Mouse (Mus musculus): Measurements from ENCODE around the gene Dnmt3a. TPM values are rescaled to one million over a fixed set of nuclear protein-coding genes. Genes with fewer than 3 reads are reported as not detected.

The Dnmt3a gene
- total and polyA plus RNA-seq, 2 experiments from 2014 or later: 88.5 to 130 TPM

- Histone ChIP-seq H3K4me2 (ENCODE audit: low read depth, low read length, poor library complexity, severe bottlenecking) (no peak overlapping the region), H3K27me3 (ENCODE audit: insufficient read depth, low read length) (no peaks in the 10 kb centered on the region), H3K4me3 (ENCODE audit: low read depth, low read length) (no peak overlapping the region), H3K36me3 (ENCODE audit: insufficient read depth, low read length) (peaks cover 23% of the 10 kb centered on the region), H3K4me1 (ENCODE audit: insufficient read depth, low read length) (no peaks in the 10 kb centered on the region), H3K9me3 (ENCODE audit: low read length) (no peaks in the 10 kb centered on the region), H3K9ac (replicated peaks; ENCODE audit: low read length, poor library complexity, severe bottlenecking) (no peak overlapping the region), H3K27ac (ENCODE audit: low read depth, low read length) (no peak overlapping the region)
- WGBS: 94% methylated on average over 4 of the region's 4 CpGs
- ATAC-seq (ENCODE audit: low FRiP score) (no peak), DNase-seq (ENCODE audit: low spot score) (no peak)
- TF ChIP-seq CTCF (IDR thresholded peaks at IDR 0.05): no peak
These were observed 52.9 kb downstream of the Dnmt3a start for GRCm38 (mm10) chr12:3858754-3859153.

DNA sequence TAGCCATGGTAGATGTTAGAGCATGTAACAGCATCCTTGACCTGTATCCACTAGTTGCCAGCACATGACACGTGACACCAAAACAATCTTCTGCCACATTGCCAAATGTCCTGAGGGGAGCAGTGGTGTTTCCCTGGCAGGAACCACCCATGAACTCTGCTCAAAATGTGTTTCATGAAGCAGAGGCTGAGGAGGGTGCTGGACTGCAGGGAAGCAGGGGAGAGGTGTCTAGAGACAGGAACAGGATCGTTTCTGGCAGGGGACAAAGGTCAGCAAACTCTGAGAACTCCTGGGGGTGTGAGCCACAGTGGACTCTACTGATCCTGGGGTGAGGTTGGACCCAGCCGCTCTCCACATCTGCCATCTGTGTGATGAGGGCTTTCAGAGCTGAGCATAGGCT, 53.7 kb downstream of the Dnmt3a start:
- ATAC-seq (ENCODE audit: low FRiP score) (no peak), DNase-seq (ENCODE audit: low spot score) (no peak)
- 69% methylated on average over 3 of the region's 3 CpGs for WGBS
- H3K27ac ChIP-seq (ENCODE audit: low read depth, low read length): no peak overlapping the region
- TF ChIP-seq CTCF (IDR thresholded peaks at IDR 0.05): no peak
- no peaks in the 10 kb centered on the region for H3K4me1 ChIP-seq (ENCODE audit: insufficient read depth, low read length)
- H3K4me3 ChIP-seq (ENCODE audit: low read depth, low read length): no peak overlapping the region
- peaks cover 26% of the 10 kb centered on the region for H3K36me3 ChIP-seq (ENCODE audit: insufficient read depth, low read length)
- H3K9me3 ChIP-seq (ENCODE audit: low read length): no peaks in the 10 kb centered on the region
- no peak overlapping the region for H3K4me2 ChIP-seq (ENCODE audit: low read depth, low read length, poor library complexity, severe bottlenecking)
- H3K27me3 ChIP-seq (ENCODE audit: insufficient read depth, low read length): no peaks in the 10 kb centered on the region
- H3K9ac ChIP-seq (replicated peaks; ENCODE audit: low read length, poor library complexity, severe bottlenecking): no peak overlapping the region

GRCm38 (mm10) chr12:3860005-3860404, 54.2 kb downstream of the Dnmt3a start:
- Histone ChIP-seq H3K4me1 (ENCODE audit: insufficient read depth, low read length) (no peaks in the 10 kb centered on the region), H3K36me3 (ENCODE audit: insufficient read depth, low read length) (peaks cover 26% of the 10 kb centered on the region), H3K9me3 (ENCODE audit: low read length) (no peaks in the 10 kb centered on the region), H3K4me3 (ENCODE audit: low read depth, low read length) (no peak overlapping the region), H3K27me3 (ENCODE audit: insufficient read depth, low read length) (no peaks in the 10 kb centered on the region), H3K4me2 (ENCODE audit: low read depth, low read length, poor library complexity, severe bottlenecking) (no peak overlapping the region), H3K27ac (ENCODE audit: low read depth, low read length) (no peak overlapping the region), H3K9ac (replicated peaks; ENCODE audit: low read length, poor library complexity, severe bottlenecking) (no peak overlapping the region)
- no peak for ATAC-seq (ENCODE audit: low FRiP score)
- DNase-seq (ENCODE audit: low spot score): no peak
- TF ChIP-seq CTCF (IDR thresholded peaks at IDR 0.05): no peak
- 71% methylated on average over 5 of the region's 5 CpGs for WGBS

DNA sequence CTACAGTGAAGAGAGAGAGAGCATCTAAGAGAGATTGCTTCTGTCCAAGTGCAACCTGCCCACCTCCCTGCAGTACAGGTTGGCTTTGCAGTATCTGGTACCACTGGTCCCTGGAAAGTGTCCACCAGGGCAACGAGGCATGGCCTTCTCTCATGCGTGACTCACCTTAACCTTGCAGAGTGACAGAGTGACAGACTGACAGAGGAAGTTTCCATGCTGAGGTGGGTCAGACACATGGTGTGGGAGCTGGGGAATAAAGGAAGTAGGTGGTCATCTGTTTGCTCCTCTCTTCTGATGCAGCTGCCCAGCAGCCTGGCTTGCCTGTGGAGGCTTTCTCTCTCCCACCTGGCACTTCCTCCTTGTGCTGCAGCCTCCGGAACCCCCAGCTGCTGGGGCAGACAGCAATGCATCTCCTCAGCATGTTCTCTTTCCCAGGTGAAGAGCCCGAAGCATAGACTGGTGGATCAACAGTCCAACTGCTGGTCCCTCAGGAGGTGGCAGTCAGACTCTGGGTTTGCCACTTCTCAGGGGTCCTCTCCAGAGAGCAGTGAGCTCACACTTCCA, 55.9 kb downstream of the Dnmt3a start:
- H3K4me1 ChIP-seq (ENCODE audit: insufficient read depth, low read length): no peaks in the 10 kb centered on the region
- WGBS: 83% methylated on average over 4 of the region's 4 CpGs
- TF ChIP-seq CTCF (IDR thresholded peaks at IDR 0.05): no peak
- no peaks in the 10 kb centered on the region for H3K9me3 ChIP-seq (ENCODE audit: low read length)
- H3K27me3 ChIP-seq (ENCODE audit: insufficient read depth, low read length): no peaks in the 10 kb centered on the region
- no peak overlapping the region for H3K4me2 ChIP-seq (ENCODE audit: low read depth, low read length, poor library complexity, severe bottlenecking)
- DNase-seq (ENCODE audit: low spot score) (no peak), ATAC-seq (ENCODE audit: low FRiP score) (no peak)
- H3K36me3 ChIP-seq (ENCODE audit: insufficient read depth, low read length): peaks cover 35% of the 10 kb centered on the region
- no peak overlapping the region for H3K9ac ChIP-seq (replicated peaks; ENCODE audit: low read length, poor library complexity, severe bottlenecking)
- no peak overlapping the region for H3K27ac ChIP-seq (ENCODE audit: low read depth, low read length)
- no peak overlapping the region for H3K4me3 ChIP-seq (ENCODE audit: low read depth, low read length)

GRCm38 (mm10) chr12:3862253-3862652, 56.4 kb downstream of the Dnmt3a start:
- H3K4me3 ChIP-seq (ENCODE audit: low read depth, low read length): no peak overlapping the region
- peaks cover 35% of the 10 kb centered on the region for H3K36me3 ChIP-seq (ENCODE audit: insufficient read depth, low read length)
- no peak for ATAC-seq (ENCODE audit: low FRiP score)
- 88% methylated on average over 6 of the region's 6 CpGs for WGBS
- no peaks in the 10 kb centered on the region for H3K27me3 ChIP-seq (ENCODE audit: insufficient read depth, low read length)
- TF ChIP-seq CTCF (IDR thresholded peaks at IDR 0.05): no peak
- no peak overlapping the region for H3K9ac ChIP-seq (replicated peaks; ENCODE audit: low read length, poor library complexity, severe bottlenecking)
- no peak overlapping the region for H3K4me2 ChIP-seq (ENCODE audit: low read depth, low read length, poor library complexity, severe bottlenecking)
- no peak overlapping the region for H3K27ac ChIP-seq (ENCODE audit: low read depth, low read length)
- H3K4me1 ChIP-seq (ENCODE audit: insufficient read depth, low read length): no peaks in the 10 kb centered on the region
- no peak for DNase-seq (ENCODE audit: low spot score)
- H3K9me3 ChIP-seq (ENCODE audit: low read length): no peaks in the 10 kb centered on the region

DNA sequence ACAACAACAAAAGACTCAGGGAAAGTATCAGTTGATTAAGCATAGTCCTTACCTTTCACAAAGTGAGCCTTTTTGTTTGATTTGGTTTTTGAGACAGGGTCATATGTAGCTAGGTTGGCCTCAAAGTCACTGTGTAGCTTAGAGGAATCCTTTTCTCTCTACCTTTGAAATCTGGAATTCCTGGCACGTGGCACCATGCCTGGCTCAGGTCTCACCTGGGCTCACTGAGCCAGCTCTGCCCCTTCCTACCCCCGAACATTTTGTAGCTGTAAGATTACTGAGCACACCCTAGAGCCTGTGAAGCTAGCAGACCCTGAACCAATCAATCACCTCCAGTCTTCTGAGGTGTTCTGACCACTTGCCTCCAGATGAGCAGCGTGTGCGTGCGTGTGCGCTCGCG, 58.4 kb downstream of the Dnmt3a start:
- H3K27ac ChIP-seq (ENCODE audit: low read depth, low read length): no peak overlapping the region
- H3K9ac ChIP-seq (replicated peaks; ENCODE audit: low read length, poor library complexity, severe bottlenecking): no peak overlapping the region
- no peaks in the 10 kb centered on the region for H3K27me3 ChIP-seq (ENCODE audit: insufficient read depth, low read length)
- no peaks in the 10 kb centered on the region for H3K4me1 ChIP-seq (ENCODE audit: insufficient read depth, low read length)
- H3K4me3 ChIP-seq (ENCODE audit: low read depth, low read length): no peak overlapping the region
- peaks cover 48% of the 10 kb centered on the region for H3K36me3 ChIP-seq (ENCODE audit: insufficient read depth, low read length)
- 92% methylated on average over 8 of the region's 8 CpGs for WGBS
- no peak for DNase-seq (ENCODE audit: low spot score)
- no peaks in the 10 kb centered on the region for H3K9me3 ChIP-seq (ENCODE audit: low read length)
- no peak for ATAC-seq (ENCODE audit: low FRiP score)
- no peak overlapping the region for H3K4me2 ChIP-seq (ENCODE audit: low read depth, low read length, poor library complexity, severe bottlenecking)
- TF ChIP-seq CTCF (IDR thresholded peaks at IDR 0.05): no peak
